Mouse (Mus musculus) kidney, adult 18-20 months (tissue): Measurements from ENCODE around the gene Zfp280b.
A peak's percentile ranks its signal among the peaks of the same experiment; 100 is the strongest.
"Not testable (repeated sequence)": the region's sequence is repeated elsewhere in the genome, so short reads cannot be mapped to it uniquely, and the experiment has no call there.

ENCODE experiments used
- DNase-seq: peaks from one replicate; pipeline ENCODE4 v3.0.0; 2021

Gene Zfp280b

GRCm38 (mm10) chr10:76031511-76032401 lies 694 bp upstream of the Zfp280b start:
- DNase-seq = no peak

- DNase-seq = no peak
These were observed 637 bp downstream of the Zfp280b start for GRCm38 (mm10) chr10:76033119-76033455.

GRCm38 (mm10) chr10:76034001-76034600 lies 1.7 kb downstream of the Zfp280b start:
- DNase-seq = no peak

- DNase-seq = no peak
These were observed 2.8 kb downstream of the Zfp280b start for GRCm38 (mm10) chr10:76035277-76035676.

- DNase-seq = no peak
These were observed 4.5 kb downstream of the Zfp280b start for GRCm38 (mm10) chr10:76036962-76037361.

- DNase-seq = no peak
These were observed 12.9 kb downstream of the Zfp280b start for GRCm38 (mm10) chr10:76045343-76045742.

GRCm38 (mm10) chr10:76046754-76047153 lies 14.3 kb downstream of the Zfp280b start:
- no peak for DNase-seq

- no peak for DNase-seq
These were observed 14.9 kb downstream of the Zfp280b start for GRCm38 (mm10) chr10:76047182-76047869.

GRCm38 (mm10) chr10:76048967-76049366 lies 16.5 kb downstream of the Zfp280b start:
- no peak for DNase-seq

- no peak for DNase-seq
These were observed 19.4 kb downstream of the Zfp280b start for GRCm38 (mm10) chr10:76051860-76052259.

- DNase-seq = no peak
These were observed 30.0 kb downstream of the Zfp280b start for GRCm38 (mm10) chr10:76062439-76062838.

- DNase-seq = peak; percentile 23
These were observed 35.5 kb downstream of the Zfp280b start for GRCm38 (mm10) chr10:76067674-76068613.

- DNase-seq = not testable (repeated sequence)
These were observed 39.6 kb downstream of the Zfp280b start for GRCm38 (mm10) chr10:76072080-76072479.

GRCm38 (mm10) chr10:76077008-76077407 lies 44.6 kb downstream of the Zfp280b start:
- not testable (repeated sequence) for DNase-seq
